Mouse (Mus musculus) small intestine, adult 2 months (tissue): ENCODE results near the gene Zfp423.

Source experiments
- CTCF ChIP-seq: fragments of 200-500 bp; IDR thresholded peaks from 2 replicates; pipeline ENCODE4 v1.5.1; 2012; ENCODE audit warnings: low read depth, mild to moderate bottlenecking, control low read depth, inconsistent platforms, low read length, moderate library complexity, mixed read lengths; ENCODE audit not compliant: insufficient replicate concordance, insufficient read length; ENCODE audit errors: extremely low read depth
- POLR2A ChIP-seq: fragments of 200-500 bp; IDR thresholded peaks from 2 replicates; pipeline ENCODE4 v1.6.1; 2012; ENCODE audit warnings: low read depth, mild to moderate bottlenecking, control low read depth, inconsistent platforms, low read length, moderate library complexity

DNA sequence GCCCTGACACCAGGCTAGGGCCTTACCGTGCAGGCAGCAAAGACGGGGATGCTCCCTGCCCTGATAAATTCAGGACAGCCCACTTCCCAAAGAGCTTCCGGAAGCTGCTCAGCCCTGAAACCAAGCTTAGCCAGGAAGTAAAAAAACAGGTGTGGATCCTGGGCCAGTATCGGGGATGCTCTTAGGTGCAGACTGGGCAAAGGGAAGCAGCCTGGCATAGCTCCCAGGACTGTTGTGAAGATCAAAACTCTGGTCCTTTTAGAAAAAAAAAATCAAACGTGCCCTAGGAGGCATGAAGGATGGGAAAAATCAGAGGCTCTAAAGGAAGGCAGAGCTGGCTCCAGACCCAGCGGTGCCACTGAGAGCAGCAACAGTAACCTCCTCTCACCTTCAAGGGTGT lies 247.4 kb downstream of the Zfp423 start:
- TF ChIP-seq CTCF (no peak), POLR2A (no peak)
